Mouse (Mus musculus): Measurements from ENCODE around the gene Cenpp. TPM values are rescaled to one million over a fixed set of nuclear protein-coding genes. Genes with fewer than 3 reads are reported as not detected.

Gene Cenpp
- total RNA-seq, 1 experiment from 2014 or later: 5.0 TPM

GRCm38 (mm10) chr13:49526235-49526634 is 126.3 kb downstream of the Cenpp start:
- DNase-seq: no peak

GRCm38 (mm10) chr13:49518761-49519160 is 133.8 kb downstream of the Cenpp start:
- DNase-seq: no peak

GRCm38 (mm10) chr13:49507176-49507575 is 145.4 kb downstream of the Cenpp start:
- no peak for DNase-seq

GRCm38 (mm10) chr13:49505776-49506175 is 146.8 kb downstream of the Cenpp start:
- DNase-seq: no peak

GRCm38 (mm10) chr13:49504510-49504909 is 148.1 kb downstream of the Cenpp start, which contains the start of gene Ecm2:
TSS of gene Ecm2 (plus strand) at chr13:49504810.
- DNase-seq: no peak

GRCm38 (mm10) chr13:49492376-49493368 is 159.9 kb downstream of the Cenpp start, which contains the start of gene Tes3-ps:
TSS of gene Tes3-ps (plus strand) at chr13:49493318.
- no peak for DNase-seq

GRCm38 (mm10) chr13:49485388-49485787 is 167.2 kb downstream of the Cenpp start:
- no peak for DNase-seq

- DNase-seq: peak; percentile 35
Measured at GRCm38 (mm10) chr13:49480551-49480950, 172.0 kb downstream of the Cenpp start.

- DNase-seq: peak; percentile 86
Measured at GRCm38 (mm10) chr13:49480057-49480456, 172.5 kb downstream of the Cenpp start.

- DNase-seq: peak; percentile 50
Measured at GRCm38 (mm10) chr13:49479399-49479798, 173.2 kb downstream of the Cenpp start.

- no peak for DNase-seq
Measured at GRCm38 (mm10) chr13:49478851-49479374, 173.7 kb downstream of the Cenpp start.

- no peak for DNase-seq
Measured at GRCm38 (mm10) chr13:49477887-49478286, 174.7 kb downstream of the Cenpp start.

- DNase-seq: no peak
Measured at GRCm38 (mm10) chr13:49472676-49473005, 179.9 kb downstream of the Cenpp start.

- no peak for DNase-seq
Measured at GRCm38 (mm10) chr13:49471981-49472675, 180.5 kb downstream of the Cenpp start.

- peak; percentile 32 for DNase-seq
Measured at GRCm38 (mm10) chr13:49470806-49471205, 181.8 kb downstream of the Cenpp start.

GRCm38 (mm10) chr13:49470319-49470718 is 182.3 kb downstream of the Cenpp start:
- DNase-seq: no peak

- DNase-seq: no peak
Measured at GRCm38 (mm10) chr13:49469002-49469401, 183.6 kb downstream of the Cenpp start.

- DNase-seq: no peak
Measured at GRCm38 (mm10) chr13:49467585-49467984, 185.0 kb downstream of the Cenpp start.

GRCm38 (mm10) chr13:49466393-49467075 is 186.1 kb downstream of the Cenpp start:
- peak; percentile 78 for DNase-seq

- no peak for DNase-seq
Measured at GRCm38 (mm10) chr13:49465875-49466274, 186.7 kb downstream of the Cenpp start.

- no peak for DNase-seq
Measured at GRCm38 (mm10) chr13:49462921-49463320, 189.7 kb downstream of the Cenpp start.

GRCm38 (mm10) chr13:49461458-49462132 is 191.0 kb downstream of the Cenpp start:
- peak; percentile 66 for DNase-seq
